Mouse (Mus musculus): ENCODE data around the gene Prkg2.

The Prkg2 gene

DNA sequence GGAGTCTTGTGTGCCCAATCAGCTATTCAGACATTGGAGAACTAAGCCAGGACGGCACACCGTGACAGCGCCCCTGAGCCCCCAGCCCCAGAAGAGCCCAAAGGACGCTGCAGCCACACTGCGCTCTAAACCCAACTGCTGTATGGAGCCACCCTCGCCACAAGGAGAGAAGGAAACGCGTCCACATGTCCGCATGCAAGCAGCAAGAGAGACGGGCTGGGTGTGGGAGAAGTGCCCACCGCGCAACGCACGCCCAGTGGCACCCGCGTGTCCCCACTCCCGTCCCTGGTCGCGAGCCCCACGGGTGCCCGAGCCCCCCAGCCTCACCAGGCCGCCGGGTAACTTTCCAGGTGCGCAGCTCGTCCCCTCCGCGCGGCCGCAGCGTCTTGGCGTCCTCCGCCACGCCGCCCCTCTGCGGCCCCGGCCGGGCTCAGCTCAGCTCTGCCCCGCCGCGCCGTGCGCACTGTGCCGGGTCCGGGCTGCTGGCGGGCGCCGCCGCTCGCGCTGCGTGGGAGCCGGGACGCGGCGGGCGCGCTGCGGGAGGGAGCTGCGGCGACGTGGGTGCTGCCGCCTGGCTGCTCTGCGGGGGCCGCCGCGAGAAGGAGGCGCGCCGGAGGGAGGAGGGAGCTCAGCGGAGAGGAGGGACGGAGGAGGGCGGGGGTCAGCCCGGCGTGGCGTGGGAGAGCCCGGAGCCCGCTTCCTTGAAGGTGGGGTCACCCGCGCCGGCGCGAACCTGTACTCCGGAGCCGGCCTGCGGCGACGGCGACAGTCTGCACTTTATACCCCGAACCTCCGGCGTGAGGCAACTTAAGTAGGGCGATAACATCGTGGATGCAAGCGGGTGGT, at the start of gene Prkg2:
Prkg2 (minus strand) TSS at position 756 of the 846 bp plus-strand sequence.
- in situ Hi-C loops (cut with MseI, MboI), result no loop called here

DNA sequence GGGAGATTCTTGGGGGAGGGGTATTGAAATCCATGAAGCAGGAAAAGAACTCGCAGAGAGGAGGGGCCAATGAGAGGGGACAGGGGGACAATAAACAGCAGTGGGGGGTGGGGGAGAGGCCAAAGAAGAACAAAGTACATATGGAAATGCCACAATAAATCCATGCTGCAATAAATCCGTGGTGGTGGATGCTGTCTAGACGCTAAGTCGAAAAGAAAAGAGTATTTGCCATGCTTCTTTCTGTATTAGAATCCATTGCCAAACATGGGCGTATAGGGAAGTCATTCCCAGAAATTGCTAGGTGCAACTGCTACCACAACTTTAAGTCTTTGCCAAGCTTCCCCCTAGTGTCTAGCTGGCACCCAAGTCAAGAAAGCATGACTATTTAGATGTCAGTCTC, 46.8 kb upstream of the Prkg2 start:
- in situ Hi-C loops (cut with MseI, MboI), result no loop called here

DNA sequence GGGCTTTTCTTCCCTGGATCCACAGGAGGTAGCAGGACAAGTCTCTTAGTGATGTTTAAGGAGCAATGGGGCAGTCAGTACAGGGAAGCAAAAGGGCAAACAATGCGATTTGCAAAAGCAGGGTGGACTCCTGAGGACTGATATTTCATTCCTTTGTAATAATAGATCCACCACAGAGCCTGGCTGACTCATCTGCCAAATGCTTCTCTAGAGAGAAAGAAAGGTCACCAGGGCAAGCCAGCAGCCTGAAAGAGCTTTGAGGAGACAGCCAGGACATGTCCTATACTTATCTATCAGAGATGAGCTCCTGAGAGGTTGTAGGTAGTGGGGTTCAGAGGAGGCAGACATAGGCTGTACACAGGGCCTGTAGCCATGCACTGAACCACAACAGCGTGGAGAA, 41.2 kb upstream of the Prkg2 start:
- in situ Hi-C loops (cut with MseI, MboI), result no loop called here

DNA sequence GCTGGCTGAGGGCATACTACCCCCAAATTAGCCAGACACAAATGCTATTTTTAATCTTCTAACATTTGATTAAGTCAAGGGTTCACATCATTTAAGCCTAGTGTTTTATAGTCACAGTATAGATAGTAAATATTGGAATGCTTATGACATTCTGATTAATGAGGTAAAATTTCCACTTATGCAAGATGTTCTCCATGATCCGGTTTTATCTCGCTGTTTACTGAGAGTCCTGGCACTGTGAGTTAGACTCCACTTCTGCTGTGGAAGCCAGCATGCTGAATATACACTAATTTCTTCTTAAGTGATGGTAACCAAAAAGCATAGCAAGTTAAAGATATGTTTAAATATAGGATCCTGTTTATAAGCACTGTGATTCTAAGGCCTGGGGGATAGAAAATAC, 31.2 kb upstream of the Prkg2 start:
- in situ Hi-C loops (cut with MseI, MboI), result no loop called here

DNA sequence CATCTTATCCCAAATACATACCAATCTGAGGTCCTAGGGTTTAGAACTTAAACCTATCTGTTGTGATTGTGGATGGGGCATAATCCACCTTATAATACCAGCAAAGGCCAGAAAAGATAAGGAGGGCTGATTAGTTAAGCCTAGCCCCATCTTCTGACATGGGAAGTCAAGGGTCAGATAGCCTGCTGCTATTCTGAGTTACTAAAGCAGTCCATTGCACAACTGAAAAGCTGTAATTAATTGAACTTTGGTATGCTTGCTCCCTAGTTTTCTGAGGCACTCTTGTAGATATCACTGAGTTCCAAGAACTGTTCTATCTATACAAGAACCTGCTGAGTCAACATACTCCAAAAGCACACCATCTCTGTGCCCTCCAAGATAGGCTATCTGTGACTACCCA, 25.4 kb upstream of the Prkg2 start:
- in situ Hi-C loops (cut with MseI, MboI), result no loop called here

DNA sequence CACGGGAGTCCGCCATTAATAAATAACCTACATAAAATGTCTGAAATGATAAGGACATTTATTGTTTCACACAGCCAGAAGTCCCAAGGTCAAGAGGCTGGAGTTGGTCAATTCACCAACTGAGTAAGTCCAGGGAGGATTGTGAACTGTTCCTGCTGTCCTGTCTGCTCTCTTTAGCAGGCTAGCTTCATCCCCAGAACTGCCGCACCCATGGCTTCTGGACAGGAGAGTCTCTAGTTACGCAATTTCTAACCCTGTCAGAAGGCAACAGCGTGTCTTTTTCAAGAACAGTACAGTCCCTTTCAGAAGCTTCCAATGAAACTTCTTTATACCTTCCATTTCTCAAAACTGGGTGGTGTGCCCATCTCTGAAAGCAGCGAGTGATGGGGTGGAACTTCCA, 1.9 kb upstream of the Prkg2 start:
- in situ Hi-C loops (cut with MseI, MboI), result no loop called here

DNA sequence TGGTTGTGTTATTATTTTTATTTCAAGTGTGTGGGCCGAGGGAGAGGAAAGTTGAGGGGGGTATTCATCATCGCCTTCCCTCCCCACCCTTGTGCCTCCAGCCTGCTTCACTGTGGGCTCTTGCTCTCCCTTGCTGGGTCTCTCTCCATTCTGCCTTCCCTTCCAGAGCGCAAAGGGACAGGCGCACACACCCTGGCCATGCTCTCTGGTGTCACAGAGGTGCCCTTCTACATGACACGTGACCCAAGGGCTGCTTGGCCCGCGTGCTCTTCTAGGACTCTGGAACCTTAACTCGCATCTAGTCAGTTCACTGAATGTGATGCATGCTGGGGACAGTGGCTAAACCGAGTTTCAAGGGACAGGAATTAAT, 276 bp upstream of the Prkg2 start:
- in situ Hi-C loops (cut with MseI, MboI), result no loop called here

DNA sequence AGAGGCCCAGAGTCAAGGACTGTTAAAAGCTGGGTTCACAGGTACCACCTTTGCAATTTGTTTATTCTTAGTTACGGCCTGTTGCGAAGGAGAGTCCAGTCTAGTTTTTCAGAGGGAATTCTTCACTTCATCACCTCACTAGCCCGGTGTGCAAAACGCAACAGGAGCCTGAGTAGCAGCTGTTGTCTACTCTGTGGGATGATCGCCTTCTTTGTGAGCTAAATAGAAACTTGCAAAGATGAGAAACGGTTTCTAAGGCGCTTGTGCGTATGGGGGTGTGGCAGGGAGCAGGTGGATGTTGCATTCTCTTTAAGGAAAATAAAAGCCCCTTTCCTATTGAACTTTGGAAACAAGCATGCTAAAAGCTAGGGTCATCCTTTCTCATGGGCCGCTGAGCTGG, 1.2 kb downstream of the Prkg2 start:
- in situ Hi-C loops (cut with MseI, MboI), result no loop called here

DNA sequence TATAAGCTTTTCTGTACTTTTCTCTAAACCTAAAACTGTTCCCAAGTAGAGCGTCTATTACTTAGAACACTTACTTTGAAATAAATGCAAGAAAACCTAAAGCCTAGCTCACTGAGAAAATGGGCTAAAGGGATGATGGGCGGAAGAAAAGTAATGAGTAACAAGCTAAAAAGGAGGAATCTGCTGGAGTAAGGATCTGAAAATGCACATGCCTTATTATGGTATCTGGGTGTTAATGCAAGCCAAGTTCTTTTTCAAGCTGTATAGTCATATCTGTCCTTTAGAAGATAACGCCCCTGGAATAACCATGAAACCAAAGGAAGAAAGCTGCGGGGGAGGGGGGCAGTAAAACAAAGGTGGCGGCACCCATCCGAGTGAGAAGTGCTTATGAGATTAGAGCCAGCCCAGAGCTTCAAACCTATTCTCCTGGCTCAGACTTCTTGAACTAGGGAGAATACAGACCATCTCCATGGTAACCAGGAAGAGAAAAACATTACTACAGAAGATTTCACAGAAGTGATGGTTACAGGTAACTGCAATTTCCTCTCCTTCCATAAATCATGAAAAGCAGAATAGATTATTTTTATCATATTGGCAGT, 5.5 kb downstream of the Prkg2 start:
- in situ Hi-C loops (cut with MseI, MboI), result no loop called here

DNA sequence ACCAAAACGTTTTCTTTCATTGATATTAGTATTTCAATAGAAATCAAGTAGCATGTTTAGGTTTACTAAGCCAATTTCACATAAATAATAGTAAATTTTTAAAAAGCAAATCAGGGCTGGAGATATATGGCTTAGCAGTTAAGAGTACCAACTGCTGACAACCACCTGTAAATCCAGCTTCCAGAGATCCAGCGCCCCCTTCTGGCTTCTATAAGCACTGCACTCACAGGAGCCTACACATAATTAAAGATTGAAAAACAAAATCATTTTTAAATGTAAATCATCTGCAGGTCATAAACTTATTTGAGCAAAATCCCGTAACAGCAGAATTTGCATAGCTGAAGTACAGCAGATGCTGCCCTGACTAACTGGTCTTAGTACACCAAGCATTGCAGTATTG, 10.8 kb downstream of the Prkg2 start:
- in situ Hi-C loops (cut with MseI, MboI), result no loop called here

DNA sequence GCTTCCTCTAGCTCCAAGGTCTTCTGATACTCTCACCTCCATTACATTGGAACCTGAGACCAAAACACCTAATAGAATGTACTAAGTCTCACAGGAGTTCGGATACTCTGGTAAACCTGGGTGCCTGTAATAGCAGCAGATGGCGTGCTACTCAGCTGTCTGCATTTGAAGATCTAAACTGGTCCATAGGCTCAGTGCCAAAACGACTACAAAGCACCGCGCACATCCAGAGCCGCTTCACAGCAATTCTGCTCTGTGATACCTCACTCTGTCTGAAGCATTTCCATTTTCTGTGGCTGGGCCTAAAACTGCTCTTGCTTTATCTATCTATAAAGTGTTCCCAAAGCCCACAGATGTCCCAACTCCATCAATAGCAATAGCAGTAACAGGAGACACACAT, 17.4 kb downstream of the Prkg2 start:
- in situ Hi-C loops (cut with MseI, MboI), result no loop called here

DNA sequence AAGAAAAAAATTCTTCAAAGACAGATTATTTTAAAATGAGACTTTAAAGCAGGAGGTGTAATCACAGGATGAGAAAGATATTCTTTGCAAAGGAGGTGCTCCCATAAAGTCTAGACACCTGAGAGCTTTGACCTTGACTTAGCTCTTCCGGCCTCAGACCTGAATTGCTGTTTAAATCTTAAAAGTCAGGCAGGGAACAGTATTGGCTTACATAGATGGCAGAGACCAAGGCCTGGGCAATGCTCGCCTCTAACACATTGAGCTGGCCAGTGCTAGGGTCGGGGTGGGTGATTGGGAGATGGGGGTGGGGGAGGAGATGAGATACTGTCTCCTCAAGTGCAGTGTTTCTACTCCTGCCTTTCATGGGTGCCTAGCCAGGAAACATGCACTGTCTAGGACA, 22.0 kb downstream of the Prkg2 start:
- in situ Hi-C loops (cut with MseI, MboI), result no loop called here

DNA sequence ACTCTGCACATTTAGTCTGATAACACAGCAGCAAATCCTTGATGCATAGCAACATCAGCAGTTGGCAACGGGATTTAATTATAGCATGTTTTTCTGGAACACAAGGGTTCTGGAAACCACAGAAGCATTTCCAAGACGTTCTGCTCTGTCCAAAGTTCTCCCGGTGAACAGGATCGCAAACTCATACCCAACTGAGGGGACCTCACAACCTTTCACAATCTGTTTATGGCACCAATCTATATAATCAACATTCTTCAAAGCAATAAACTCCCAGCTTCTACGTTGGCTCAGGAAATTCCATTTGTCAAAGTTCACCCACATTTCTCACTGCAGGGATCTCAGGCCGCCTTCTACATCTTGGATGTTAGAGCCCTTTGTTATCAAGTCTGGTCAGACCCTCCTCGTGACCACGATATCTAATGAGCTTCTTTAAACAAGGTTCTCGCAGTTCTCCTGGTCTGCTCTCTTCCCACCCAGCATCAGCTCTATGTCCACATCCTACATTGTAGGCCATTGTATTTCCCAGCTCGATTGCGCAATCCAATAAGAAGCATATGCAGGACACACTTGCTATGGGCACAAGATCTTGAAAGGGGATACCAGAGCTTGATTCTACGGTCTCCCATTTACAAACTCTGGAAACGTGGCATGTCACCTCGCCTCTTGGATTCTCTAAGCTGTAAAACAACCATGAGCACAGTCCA, 26.6 kb downstream of the Prkg2 start:
- in situ Hi-C loops (cut with MseI, MboI), result no loop called here

DNA sequence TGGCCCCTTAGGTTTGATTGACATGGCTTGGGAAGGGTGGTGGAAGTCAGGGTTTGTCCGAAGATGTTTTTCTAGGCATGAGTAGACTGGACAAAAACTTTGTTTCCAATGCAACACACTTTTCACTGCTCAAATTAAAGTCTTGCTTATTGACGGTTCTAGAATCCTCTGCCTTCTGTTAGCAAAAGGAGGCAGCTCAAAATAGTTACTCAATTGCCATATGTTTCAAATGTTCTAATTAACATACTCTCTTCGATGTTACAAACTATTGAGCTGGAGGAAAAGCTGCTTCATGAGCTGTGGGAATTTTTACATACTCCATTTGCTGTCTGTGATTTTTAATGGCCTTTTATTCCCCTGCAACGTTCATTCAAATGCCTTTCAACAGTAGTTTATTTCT, 39.0 kb downstream of the Prkg2 start:
- in situ Hi-C loops (cut with MseI, MboI), result no loop called here

DNA sequence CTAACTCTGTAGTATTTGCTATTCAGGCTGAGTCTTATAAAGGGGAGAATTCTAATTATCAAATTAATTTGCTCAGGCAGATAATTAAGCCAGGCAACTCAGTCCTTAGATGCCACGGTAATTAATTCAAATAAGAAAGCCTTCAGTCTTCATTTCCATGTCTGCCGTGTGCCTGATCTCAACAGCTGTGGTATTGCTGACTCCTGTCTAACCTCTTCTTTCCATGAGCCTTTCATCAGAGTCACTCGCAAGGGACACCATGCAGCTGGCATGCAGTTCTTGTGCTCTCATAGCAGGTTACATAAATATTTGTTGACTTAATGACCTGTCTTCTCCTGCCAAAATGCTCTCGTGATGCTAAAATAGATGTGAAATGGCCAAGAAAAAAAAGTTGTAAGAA, 41.4 kb downstream of the Prkg2 start:
- in situ Hi-C loops (cut with MseI, MboI), result no loop called here

DNA sequence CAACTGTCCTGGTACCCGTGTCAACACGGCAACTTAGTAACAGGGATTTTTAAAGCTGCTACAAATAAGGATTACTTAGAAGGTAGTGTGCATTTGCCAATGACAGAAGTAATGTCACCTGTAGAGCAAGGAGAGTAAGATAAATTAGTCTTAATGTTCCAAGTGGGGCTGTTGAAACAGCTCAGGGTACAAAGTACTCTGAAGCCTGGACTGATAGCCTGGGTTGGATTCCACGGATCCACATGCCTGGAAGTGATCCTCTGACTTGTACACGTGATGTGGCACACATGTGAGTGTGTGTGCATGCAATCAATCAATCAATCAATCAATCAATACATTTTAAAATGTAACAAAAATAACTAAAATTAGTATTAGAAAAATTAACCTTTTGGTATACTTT, 45.6 kb downstream of the Prkg2 start:
- in situ Hi-C loops (cut with MseI, MboI), result no loop called here

DNA sequence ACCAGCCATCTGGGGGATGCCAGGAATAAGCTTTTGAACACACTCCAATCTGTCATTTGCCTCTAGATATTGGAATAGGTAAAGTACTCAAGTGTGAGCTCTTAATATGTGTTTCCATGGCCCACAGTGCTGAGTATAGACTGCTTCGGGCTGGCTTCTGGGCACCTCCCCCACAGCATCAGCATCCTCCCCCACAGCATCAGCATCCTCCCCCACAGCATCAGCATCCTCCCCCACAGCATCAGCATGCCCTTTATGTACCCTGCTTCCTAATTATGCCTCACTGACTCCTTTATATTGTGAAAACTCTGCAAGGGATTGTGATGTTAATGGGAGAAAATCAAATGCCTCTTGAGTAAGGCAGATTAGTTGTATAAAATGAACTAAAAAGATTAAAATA, 49.5 kb downstream of the Prkg2 start:
- in situ Hi-C loops (cut with MseI, MboI), result no loop called here

DNA sequence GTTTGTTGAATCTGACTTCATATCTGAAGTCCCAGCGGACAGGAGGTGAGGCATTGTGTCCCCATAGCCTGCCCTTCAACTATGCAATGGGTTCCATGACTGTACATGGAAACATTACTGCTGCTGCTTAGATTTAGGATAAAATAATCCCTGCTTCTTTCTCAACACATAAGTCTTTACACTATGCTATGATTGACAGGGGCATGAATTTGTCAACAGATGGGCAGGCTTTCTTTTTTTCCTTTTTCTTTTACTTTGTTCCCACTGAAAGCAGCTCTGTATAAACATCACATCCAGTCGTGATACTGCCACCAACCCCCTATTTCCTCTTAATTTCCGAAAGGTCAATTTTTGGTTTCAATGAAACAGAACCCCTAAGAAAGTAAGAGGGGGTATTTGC, 50.0 kb downstream of the Prkg2 start:
- in situ Hi-C loops (cut with MseI, MboI), result no loop called here

DNA sequence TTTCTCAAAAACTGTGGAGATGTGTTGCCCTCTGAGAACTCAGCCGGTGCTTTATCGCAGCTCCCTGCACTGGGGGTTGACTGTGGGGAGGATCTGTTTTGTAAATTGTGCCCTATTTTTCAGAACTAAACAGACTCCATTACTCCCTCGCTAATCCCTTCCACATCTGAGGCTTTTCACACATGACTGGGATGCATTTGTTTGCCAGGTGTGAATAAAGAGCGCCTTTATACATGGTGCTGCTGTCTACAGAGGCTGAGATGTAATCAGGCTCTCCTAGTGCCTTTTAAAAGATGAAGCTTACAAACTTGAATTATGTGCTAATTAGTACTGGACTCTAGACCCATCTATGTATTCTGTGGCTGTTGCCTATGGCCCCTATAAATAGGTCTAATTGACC, 50.7 kb downstream of the Prkg2 start:
- in situ Hi-C loops (cut with MseI, MboI), result no loop called here

DNA sequence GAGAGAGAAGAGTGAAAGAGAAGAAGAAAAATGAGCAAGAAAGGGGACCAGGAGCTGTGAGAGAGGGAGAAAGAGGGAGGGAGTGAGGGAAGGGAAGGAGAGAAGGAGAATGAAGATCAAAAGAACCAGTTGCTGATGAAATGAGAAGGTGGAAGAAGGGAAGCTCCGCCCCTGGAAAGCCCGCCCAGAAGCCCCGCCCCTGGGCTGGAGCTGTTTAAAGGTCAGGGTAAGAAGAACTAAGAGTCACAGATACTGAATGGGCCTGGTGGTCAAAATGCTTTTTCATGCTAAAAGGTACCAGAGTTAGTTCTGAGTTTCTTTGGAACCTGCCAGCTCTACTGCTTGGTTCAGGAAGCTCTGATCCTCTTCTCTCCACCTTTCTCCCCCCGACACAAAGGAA, 51.1 kb downstream of the Prkg2 start:
- in situ Hi-C loops (cut with MseI, MboI), result no loop called here

DNA sequence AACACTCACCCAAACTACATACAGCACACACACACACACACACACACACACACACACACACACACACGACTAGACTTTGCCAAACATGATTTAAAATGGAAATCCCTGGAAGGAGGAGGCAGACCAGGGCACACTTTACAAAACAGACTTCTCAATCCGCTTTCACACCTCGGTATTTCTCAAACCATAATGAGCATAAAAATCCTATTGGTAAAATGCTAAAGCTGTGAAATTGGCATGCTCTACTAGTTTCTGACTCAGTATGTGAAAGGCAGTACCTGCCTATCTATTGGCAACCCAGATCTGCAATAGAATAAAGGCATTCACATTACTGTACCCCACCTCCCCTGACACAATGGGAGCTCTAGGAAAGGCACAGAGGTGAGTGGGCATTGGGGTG, 52.1 kb downstream of the Prkg2 start:
- in situ Hi-C loops (cut with MseI, MboI), result no loop called here

DNA sequence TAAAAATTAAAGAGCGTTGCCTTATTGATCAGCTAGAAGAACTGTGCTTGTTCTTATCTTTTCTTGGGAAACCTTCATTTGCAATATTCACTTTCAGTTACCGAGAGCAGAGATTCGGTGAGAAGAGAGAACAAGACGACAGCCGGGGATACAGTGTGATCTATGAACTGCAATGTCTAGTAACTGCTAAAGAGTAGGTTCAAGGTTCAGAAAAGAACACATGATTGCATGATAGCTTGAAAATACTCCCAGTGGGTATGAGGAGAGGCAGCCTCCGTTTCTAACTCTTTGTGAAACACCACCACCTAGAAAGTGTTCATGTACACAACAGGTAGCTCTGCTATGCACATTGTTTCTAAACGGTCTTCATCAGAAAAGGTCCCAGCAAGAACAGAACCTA, 55.8 kb downstream of the Prkg2 start:
- in situ Hi-C loops (cut with MseI, MboI), result no loop called here

DNA sequence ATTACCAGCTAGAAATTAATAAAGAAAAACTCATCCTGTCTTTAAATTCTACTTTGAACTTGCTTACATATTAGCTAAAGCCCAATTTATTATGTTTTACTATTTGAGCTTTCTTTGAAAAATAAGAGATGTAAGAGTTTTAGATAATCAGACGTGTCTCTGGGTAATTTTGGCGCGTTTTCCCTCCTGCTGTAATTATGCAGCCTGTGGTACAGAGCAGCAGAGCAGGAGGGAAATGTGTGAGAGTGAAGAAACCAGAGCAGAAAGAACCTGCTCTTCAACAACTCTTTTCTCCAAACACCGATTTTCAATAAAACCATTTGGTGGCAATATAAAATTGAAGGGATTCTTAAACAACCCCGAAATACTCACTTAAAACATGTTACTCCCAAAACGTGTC, 58.8 kb downstream of the Prkg2 start:
- in situ Hi-C loops (cut with MseI, MboI), result no loop called here
